Mouse (Mus musculus) midbrain, embryonic 14.5 days (tissue): Measurements from ENCODE around the gene Polr2i. TPM values are rescaled to one million over a fixed set of nuclear protein-coding genes. Genes with fewer than 3 reads are reported as not detected.
"Not testable (repeated sequence)": the region's sequence is repeated elsewhere in the genome, so short reads cannot be mapped to it uniquely, and the experiment has no call there.

Source experiments
- ATAC-seq: fragments of 200-750 bp; cut with Nextera tagmentation; 2 replicates; pipeline ENCODE4 v1.8.0; 2017; ENCODE audit warnings: moderate number of reproducible peaks, moderate library complexity; ENCODE audit not compliant: low FRiP score, low TSS enrichment
- DNase-seq: peaks from one replicate; pipeline ENCODE4 v3.0.0-alpha.2; 2015
- H3K27ac ChIP-seq: fragments of 300-500 bp; sonication (generic); replicated peaks from 2 replicates; pipeline ENCODE4 v1.5.1; 2014; ENCODE audit warnings: mild to moderate bottlenecking, low read depth, low read length, moderate library complexity
- H3K27me3 ChIP-seq: fragments of 300-500 bp; sonication (generic); 2 replicates; pipeline ENCODE4 v1.6.1; 2014; ENCODE audit warnings: low read length, control low read depth, mixed read lengths; ENCODE audit not compliant: control insufficient read depth, insufficient read depth
- H3K36me3 ChIP-seq: fragments of 300-500 bp; sonication (generic); 2 replicates; pipeline ENCODE4 v1.6.1; 2014; ENCODE audit warnings: low read length, control low read depth; ENCODE audit not compliant: control insufficient read depth, insufficient read depth
- H3K4me1 ChIP-seq: fragments of 300-500 bp; sonication (generic); 2 replicates; pipeline ENCODE4 v1.6.1; 2014; ENCODE audit warnings: mild to moderate bottlenecking, antibody characterized with exemption, low read length, control low read depth; ENCODE audit not compliant: control insufficient read depth, insufficient read depth
- H3K4me2 ChIP-seq: fragments of 300-500 bp; sonication (generic); 2 replicates; pipeline ENCODE4 v1.6.1; 2014; ENCODE audit warnings: mild to moderate bottlenecking, low read length, moderate library complexity
- H3K4me3 ChIP-seq: fragments of 300-500 bp; sonication (generic); replicated peaks from 2 replicates; pipeline ENCODE4 v1.5.1; 2014; ENCODE audit warnings: low read depth, low read length
- H3K9ac ChIP-seq: fragments of 300-500 bp; sonication (generic); replicated peaks from 2 replicates; pipeline ENCODE4 v1.6.1; 2014; ENCODE audit warnings: mild to moderate bottlenecking, low read length, moderate library complexity
- H3K9me3 ChIP-seq: fragments of 300-500 bp; sonication (generic); 2 replicates; pipeline ENCODE4 v1.6.1; 2016; ENCODE audit warnings: low read length, control low read depth, mixed read lengths; ENCODE audit not compliant: control insufficient read depth
- WGBS: fragments of 180-500 bp; shearing (Covaris S2); extraction: QIAGEN DNeasy Blood & Tissue Kit; methylation state at CpG from one replicate; pipeline ENCODE4 v1.1.7; 2014; 5-methylcytosine and 5-hydroxymethylcytosine counted together
- polyA plus RNA-seq: library from polyadenylated mRNA; unstranded; fragments of >200 nt; fragmentation: Nextera tagmentation; extraction: Ambion mirVana; gene quantifications from 2 replicates; pipeline ENCODE4 v1.2.1, GENCODE M21; 2014

Polr2i gene
- 176 and 240 TPM in 2 replicates for polyA plus RNA-seq

- DNase-seq (peak; percentile 99), ATAC-seq (peak; percentile 94)
- H3K27ac ChIP-seq = peak within 1 kb of the TSS; percentile 94
- H3K4me1 ChIP-seq = peaks cover 19% of the 10 kb centered on the region
- peak within 1 kb of the TSS; percentile 73 for H3K4me3 ChIP-seq
- H3K36me3 ChIP-seq = peaks cover 45% of the 10 kb centered on the region
- no peaks in the 10 kb centered on the region for H3K9me3 ChIP-seq
- peak within 1 kb of the TSS; percentile 74 for H3K4me2 ChIP-seq
- under 1% methylated on average over 67 of the region's 67 CpGs for WGBS
- H3K27me3 ChIP-seq = no peaks in the 10 kb centered on the region
- peak within 1 kb of the TSS; percentile 74 for H3K9ac ChIP-seq
These were observed at the start of gene Polr2i, which contains the start of gene Tbcb for GRCm38 (mm10) chr7:30231669-30232454. Polr2i (plus strand) TSS chr7:30231948. Tbcb (minus strand) TSS chr7:30232272.

GRCm38 (mm10) chr7:30183189-30183588 lies 48.6 kb upstream of the Polr2i start:
- WGBS = 67% methylated on average over 7 of the region's 7 CpGs
- H3K9me3 ChIP-seq, H3K27me3 ChIP-seq: not testable (repeated sequence)

DNA sequence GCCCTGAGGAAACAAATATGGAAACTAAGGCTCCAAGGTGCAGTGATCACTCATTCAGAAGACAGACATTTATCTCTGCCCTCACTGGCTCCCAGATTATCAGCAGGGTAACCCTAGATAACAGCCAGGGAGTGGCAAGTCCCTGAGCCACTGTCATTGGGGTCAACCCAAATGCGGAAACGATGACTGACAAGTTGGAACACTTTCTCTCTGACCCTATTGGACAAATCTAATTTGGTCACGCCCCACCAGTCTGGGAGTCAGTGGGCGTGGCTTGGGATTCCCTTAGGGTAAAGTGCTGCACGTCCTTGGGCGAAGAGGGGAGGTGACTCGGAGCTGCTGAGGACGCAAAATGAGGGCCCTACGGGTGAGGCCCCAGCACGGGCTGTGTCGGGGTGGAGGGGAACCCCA lies 47.9 kb upstream of the Polr2i start, which contains the start of gene Cox7a1:
TSS of gene Cox7a1 (plus strand) at position 266 of the 411 bp plus-strand sequence.
- Histone ChIP-seq H3K4me2 (peak within 1 kb of the TSS; percentile 34), H3K27me3 (no peaks in the 10 kb centered on the region), H3K4me3 (no peak within 1 kb of the TSS), H3K36me3 (peaks cover 38% of the 10 kb centered on the region), H3K4me1 (peaks cover 4% of the 10 kb centered on the region; the same call in 1 of the 2 replicates), H3K9ac (no peak within 1 kb of the TSS; the same call in 1 of the 2 replicates), H3K27ac (no peak within 1 kb of the TSS), H3K9me3 (no peaks in the 10 kb centered on the region)
- WGBS = under 1% methylated on average over 11 of the region's 11 CpGs
- peak; percentile 76 for DNase-seq
- peak; percentile 41; the same call in 1 of the 2 replicates for ATAC-seq

More at GRCm38 (mm10) chr7:30183189-30183588, 48.6 kb upstream of the Polr2i start:
- not testable (repeated sequence) for H3K4me1 ChIP-seq, H3K9ac ChIP-seq, H3K4me2 ChIP-seq, ATAC-seq, H3K27ac ChIP-seq, DNase-seq, H3K4me3 ChIP-seq
- peaks cover 38% of the 10 kb centered on the region for H3K36me3 ChIP-seq

GRCm38 (mm10) chr7:30184641-30185348 lies 47.0 kb upstream of the Polr2i start:
- no peak for ATAC-seq
- DNase-seq = no peak
- Histone ChIP-seq H3K9ac (no peak overlapping the region), H3K27ac (no peak overlapping the region), H3K36me3 (peaks cover 46% of the 10 kb centered on the region), H3K4me2 (no peak overlapping the region), H3K9me3 (no peaks in the 10 kb centered on the region), H3K27me3 (no peaks in the 10 kb centered on the region), H3K4me1 (peaks cover 4% of the 10 kb centered on the region; the same call in 1 of the 2 replicates), H3K4me3 (no peak overlapping the region)
- WGBS = 70% methylated on average over 13 of the region's 13 CpGs

DNA sequence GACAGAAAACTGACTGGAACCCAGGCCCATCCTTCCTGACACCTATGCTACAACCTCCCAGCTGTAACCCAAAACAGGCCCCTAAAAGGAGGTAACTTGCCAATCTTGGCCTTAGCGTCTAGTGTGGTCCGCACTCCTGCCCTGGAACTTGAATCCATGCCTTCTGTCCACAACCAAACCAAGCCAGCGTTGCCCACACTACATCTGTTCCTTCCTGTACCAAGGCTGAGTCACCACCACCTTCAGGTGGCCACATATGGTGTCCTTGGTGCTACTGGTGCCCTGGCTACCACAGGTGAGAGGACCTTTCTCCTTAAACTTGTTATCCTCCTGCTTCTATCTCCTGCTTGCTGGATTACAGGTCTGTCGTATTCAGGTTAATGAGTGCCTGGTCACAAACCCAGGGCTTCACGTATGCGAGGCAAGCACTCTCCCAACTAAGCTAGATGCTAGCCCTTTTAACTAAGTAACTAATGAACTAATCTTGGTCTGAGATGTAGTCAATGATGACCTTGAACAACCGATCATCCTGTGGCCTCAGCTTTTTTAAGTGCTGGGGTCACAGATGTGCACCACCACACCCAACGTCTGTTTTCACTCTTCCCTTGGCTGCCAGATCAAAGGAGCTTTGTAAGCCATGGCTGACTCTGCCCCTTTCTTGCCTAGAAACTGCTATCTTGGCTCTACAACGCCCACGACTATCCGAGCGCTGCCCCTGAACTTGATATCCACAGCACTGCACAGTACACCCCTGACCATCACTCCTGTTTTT lies 43.2 kb upstream of the Polr2i start:
- WGBS = 91% methylated on average over 12 of the region's 12 CpGs
- Histone ChIP-seq H3K9me3 (no peaks in the 10 kb centered on the region), H3K4me1 (peaks cover 14% of the 10 kb centered on the region), H3K27ac (no peak overlapping the region), H3K9ac (no peak overlapping the region), H3K27me3 (no peaks in the 10 kb centered on the region), H3K4me3 (no peak overlapping the region), H3K4me2 (no peak overlapping the region), H3K36me3 (peaks cover 73% of the 10 kb centered on the region)
- DNase-seq (no peak), ATAC-seq (no peak)

DNA sequence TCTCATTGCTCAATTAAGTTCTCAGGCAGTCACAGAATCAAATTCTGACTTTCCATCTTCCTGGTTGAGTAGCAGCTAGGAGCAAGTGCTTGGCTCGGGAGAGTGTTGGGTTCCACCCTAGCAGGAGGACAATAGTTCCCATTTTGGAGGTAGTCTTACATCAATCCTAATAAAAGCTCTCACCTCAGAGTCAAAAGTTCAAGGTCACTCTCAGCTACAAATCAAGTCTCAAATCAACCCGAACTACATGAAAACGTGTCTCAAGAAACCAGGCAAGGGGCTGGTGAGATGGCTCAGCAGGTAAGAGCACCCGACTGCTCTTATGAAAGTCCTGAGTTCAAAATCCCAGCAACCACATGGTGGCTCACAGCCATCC lies 42.6 kb upstream of the Polr2i start:
- peaks cover 12% of the 10 kb centered on the region for H3K4me1 ChIP-seq
- H3K4me3 ChIP-seq = no peak overlapping the region
- H3K9me3 ChIP-seq = no peaks in the 10 kb centered on the region
- H3K36me3 ChIP-seq = peaks cover 73% of the 10 kb centered on the region
- no peak for DNase-seq
- no peak overlapping the region for H3K9ac ChIP-seq
- ATAC-seq = no peak
- no peak overlapping the region for H3K4me2 ChIP-seq
- no peaks in the 10 kb centered on the region for H3K27me3 ChIP-seq
- no peak overlapping the region for H3K27ac ChIP-seq
- 87% methylated on average over 4 of the region's 4 CpGs for WGBS

- DNase-seq (no peak), ATAC-seq (no peak)
- WGBS = 93% methylated on average over 12 of the region's 12 CpGs
- Histone ChIP-seq H3K27ac (no peak overlapping the region), H3K9me3 (no peaks in the 10 kb centered on the region), H3K27me3 (no peaks in the 10 kb centered on the region), H3K4me1 (peaks cover 15% of the 10 kb centered on the region), H3K9ac (no peak overlapping the region), H3K4me3 (no peak overlapping the region), H3K36me3 (peaks cover 53% of the 10 kb centered on the region), H3K4me2 (no peak overlapping the region; the same call in 1 of the 2 replicates)
These were observed 39.7 kb upstream of the Polr2i start for GRCm38 (mm10) chr7:30192088-30192487.

DNA sequence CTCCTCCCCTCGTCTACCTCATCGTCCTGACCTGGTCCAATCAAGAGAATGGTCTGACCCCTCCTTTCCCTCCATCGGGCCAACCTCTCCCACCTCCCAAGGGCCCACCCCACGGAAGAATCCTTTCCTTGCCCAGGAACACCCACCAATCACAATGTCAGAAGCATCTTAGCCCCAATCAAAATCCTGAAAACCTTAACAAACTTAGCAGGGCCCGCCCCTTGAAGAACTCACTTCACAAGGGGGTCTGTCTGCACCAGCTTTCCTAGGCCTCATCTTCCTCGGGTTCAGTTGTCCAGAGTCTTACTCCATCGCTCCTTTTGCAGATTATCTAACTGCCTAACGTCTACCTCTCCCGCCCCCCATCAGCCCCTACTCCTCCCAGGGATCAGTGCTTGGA lies 38.7 kb upstream of the Polr2i start:
- WGBS = 16% methylated on average over 9 of the region's 9 CpGs
- no peak for ATAC-seq
- H3K4me2 ChIP-seq = peak overlapping the region; percentile 59
- no peaks in the 10 kb centered on the region for H3K9me3 ChIP-seq
- DNase-seq = no peak
- H3K4me1 ChIP-seq = peaks cover 15% of the 10 kb centered on the region
- peak overlapping the region; percentile 76 for H3K9ac ChIP-seq
- no peak overlapping the region; the same call in 1 of the 2 replicates for H3K27ac ChIP-seq
- no peaks in the 10 kb centered on the region for H3K27me3 ChIP-seq
- H3K36me3 ChIP-seq = peaks cover 44% of the 10 kb centered on the region
- H3K4me3 ChIP-seq = peak overlapping the region; percentile 72
